Mouse (Mus musculus) fibroblast of lung, adult 2 months (primary cell): ENCODE measurements around the gene Mdm2.
A peak's percentile ranks its signal among the peaks of the same experiment; 100 is the strongest.
"Not testable (repeated sequence)": the region's sequence is repeated elsewhere in the genome, so short reads cannot be mapped to it uniquely, and the experiment has no call there.

Source experiments
- DNase-seq: peaks from one replicate; pipeline ENCODE4 v3.0.0-alpha.2; 2011; ENCODE audit warnings: low read depth

Mdm2 gene

DNA sequence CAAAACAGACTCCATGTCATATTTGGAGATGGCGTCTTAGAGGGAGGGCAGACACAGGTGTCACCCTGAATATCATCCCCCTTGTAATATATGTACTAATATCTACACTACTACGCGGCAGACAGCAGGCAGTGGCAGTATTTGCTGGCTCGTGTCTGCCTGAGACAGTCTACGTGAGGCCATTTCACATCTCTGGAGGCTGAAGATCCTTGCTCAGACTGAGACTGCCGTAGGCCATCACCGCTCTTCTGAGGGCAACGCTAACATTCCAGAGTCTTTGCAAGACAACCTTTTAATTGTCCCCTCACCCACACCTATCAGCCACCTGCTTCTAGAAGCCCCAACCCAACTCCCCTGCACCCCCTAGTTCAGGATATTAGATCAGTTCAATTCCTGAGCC, 2.9 kb upstream of the Mdm2 start:
- DNase-seq: no peak

DNA sequence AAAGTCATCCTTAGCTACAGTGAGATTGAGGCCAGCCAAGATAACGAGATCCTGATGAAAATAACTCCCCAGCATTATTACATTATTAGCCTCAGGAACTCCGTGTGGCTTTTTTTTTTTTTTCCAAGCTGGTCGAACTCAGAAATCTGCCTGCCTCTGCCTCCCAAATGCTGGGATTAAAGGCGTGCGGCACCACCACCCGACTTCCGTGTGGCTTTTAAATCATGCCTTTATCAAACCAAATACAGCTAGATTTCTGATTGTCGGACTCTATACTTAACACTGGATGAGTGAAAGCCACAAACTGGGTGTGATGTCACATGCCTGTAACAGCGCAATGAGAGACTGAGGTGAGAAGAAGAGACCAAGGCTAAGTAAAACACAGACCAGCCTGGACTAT, 2.3 kb upstream of the Mdm2 start:
- DNase-seq: no peak

DNA sequence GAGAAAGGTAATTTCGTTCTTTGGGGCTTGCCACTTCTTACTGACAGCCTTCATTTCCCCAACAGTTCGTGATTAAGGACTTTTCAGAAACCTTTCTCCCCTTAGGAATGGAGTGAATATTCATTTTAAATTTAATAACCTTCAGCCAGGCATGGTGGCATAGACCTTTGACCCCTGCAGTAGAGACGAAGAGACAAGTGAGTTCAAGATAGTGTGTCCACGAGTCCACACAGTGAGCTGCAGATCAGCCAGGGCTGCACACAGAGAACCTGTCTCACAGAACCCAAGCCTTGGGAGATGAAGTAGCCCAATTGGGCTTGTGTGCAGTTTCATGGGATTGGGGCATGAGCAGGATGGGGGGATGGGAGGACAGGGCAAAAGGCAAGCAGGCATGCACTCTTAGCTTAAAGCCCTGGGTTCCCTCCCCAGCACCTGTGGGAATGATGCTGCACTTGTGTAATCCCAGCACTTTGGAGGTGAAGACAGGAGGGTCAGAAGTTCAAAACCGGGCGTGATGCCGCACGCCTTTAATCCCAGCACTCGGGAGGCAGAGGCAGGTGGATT, 1.7 kb upstream of the Mdm2 start:
- DNase-seq: no peak

DNA sequence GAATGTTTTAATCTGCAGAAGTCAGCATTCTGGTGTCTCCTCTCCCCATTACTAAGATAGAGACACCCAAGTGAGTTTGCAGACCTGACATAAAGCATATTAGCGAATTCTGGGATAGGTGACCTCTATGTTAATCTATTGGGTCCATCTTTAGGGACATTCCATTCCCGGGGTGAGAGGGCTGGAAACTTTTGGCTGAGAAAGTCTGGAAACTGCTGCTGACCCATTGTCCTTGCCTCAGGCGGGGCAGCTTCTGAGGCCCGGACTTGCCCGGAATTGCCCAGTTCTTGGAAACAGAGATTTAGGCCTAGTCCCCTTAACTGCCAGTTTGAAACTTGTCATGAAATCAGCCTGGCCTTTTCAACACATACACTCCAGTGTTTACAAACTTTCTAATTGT, 850 bp upstream of the Mdm2 start:
- DNase-seq: no peak

DNA sequence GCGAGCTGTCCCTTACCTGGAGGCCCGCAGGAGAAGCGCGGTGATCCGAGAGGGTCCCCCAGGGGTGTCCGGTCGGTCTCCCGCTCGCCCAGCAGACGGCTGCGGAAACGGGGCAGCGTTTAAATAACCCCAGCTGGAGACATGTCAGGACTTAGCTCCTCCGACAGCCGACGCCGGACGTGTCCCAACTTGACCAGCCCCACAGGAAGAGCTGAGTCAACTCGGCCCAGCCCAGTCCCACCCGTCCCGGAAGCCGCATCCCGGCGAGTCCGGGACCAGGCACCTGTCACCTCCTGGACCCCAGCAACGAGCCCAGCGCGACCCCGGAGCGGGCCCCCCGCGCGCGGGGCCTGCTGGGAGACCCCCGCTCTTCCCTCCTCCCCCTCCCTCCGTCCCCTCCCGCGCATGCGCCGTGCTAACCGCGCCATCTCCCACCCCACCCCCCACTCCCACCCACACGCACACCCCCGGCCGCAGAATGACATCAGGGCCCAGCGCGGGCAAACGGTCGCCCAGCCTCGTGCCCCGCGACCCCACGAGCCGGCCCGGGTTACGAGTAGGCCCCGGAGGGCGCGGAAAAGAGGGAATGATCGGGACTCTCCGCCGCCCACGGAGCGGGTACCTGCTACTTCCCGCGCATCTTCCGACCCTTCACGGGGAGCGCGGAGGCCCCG, 491 bp downstream of the Mdm2 start:
- DNase-seq: peak; percentile 58

DNA sequence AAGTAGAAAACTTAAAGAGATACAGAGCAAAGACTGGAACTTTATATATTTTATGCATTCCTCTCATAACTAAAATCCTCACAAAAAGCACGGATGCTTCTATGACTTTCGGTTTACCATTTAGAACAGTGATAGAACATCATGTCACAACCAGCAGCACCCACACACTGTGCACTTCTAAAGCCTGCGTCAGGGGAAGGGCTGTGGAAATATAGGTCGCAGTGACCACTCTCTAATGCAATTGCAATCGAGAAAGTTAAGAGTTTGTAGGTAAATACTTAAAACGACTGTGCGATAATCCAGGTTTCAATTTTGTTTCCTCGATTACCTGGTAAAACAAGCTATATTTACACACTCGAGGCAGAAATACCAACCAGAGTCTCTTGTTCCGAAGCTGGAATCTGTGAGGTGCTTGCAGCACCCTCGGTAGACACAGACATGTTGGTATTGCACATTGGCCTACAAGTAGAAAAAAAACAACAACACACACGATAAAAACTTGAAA, 1.2 kb downstream of the Mdm2 start:
- DNase-seq: no peak

DNA sequence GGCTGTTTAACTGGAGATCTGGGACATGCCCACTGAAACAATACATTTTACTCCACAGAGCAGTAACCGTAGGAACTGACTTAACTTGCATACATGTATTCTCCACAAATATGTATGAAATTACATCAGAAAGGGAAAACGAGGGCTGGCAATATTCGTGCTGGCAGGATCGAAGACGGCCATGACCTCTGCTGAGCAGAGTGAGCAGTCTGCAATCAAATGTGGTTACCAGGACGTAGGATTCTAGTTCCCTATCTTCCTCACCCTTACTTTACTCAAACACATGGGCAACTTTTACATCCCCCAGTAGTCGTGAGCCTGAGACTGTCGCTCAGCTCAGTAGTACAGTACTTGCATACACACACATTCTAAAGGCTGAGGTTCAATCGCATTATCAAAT, 1.7 kb downstream of the Mdm2 start:
- DNase-seq: no peak

DNA sequence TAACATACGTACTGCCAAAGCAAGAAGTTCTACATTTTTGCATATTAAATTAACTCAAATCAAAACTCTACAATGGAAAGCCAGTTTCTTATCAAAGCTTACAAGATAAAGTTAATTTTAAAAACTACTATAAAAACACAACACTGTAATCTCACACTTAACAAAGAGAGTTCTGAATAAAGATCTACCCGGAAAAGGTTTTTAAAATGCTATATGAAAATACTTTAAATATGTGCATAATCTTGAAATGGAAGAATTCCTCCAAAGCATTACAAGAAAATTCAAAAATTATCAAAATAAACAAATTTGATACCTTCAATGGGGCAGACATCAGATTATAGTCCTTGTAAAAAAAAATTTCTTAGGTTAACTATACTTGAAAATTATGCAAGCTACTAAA, 2.2 kb downstream of the Mdm2 start:
- DNase-seq: no peak

DNA sequence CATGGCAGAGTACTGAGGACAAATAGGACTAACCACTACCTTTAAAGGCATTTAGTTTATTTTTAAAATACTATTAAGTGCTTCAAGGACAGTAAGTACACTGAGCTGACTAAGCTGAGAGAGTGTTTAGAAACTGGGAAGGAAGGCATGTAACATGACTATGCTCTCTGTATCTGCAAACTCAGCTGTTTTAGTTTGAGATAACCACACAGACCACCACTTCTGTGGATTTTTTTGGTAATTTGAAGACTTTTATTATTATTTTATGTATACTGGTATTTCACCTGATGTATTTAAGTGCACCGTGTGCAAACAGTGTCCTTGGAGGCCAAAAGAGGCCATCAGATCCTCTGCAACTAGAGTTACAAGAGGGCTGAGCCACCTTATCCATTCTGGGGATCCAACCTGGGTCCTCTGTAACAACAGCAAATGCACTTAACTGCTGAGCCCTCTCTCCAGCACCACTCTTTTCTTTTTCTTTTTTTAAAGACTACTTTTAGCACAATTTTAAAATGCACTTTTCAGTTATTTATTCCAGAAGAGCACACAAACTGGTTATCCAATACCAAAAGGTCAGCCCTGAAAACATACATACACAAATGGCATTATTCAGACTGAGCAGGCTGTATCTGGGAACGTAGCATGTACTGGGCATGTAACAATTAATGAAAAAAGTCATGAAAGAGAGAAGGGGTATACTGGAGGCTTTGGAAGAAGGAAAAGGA, 3.3 kb downstream of the Mdm2 start:
- no peak for DNase-seq

DNA sequence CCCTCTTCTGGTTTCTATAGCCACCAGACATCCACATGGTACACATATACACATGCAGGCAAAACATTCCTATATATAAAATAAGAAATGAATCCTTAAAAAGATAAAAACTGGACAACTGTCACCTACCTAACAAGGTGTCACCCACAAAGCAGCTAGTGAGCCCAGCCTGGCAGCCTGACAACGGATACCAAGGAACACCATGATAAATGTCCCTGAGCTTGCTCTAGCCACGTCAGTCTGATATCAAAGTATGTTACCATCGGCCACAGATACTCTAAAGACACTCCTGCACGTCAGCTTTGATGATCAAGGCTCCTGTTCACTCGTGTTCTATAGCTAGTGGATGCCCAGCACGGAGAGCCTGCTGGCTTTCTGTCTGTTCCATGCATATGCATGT, 4.1 kb downstream of the Mdm2 start:
- no peak for DNase-seq

DNA sequence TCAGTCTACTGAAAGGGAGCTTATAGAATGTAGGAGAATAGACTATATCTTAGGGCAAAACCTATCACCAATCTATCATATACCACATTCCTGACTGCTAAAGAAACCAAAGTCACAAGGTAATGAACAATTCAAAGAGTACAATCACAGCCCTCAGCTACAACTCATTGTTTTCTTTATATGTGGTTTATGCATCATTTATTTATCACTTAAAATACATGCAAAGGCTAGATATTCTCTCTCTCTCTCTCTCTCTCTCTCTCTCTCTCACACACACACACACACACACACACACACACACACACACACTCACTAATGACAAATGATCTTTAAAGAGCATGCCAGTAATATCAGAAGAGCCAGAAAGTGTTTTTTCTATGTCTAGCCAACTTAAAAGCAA, 4.8 kb downstream of the Mdm2 start:
- no peak for DNase-seq

DNA sequence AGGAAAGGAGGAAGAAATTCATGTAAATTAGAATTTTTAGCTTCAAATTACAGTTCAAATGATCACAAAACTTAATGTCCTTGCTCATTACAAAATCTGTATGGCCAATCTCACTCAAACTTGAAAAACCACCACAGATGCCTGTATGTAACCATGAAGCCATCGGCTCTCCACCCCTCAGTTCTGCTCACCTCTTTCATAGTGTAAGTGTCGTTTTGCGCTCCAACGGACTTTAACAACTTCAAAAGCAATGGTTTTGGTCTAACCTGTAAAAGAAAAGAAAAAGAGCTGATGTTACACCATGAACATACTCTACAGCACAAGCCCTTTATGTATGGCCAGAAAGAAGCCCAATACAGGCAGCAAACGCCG, 5.6 kb downstream of the Mdm2 start:
- DNase-seq: no peak

DNA sequence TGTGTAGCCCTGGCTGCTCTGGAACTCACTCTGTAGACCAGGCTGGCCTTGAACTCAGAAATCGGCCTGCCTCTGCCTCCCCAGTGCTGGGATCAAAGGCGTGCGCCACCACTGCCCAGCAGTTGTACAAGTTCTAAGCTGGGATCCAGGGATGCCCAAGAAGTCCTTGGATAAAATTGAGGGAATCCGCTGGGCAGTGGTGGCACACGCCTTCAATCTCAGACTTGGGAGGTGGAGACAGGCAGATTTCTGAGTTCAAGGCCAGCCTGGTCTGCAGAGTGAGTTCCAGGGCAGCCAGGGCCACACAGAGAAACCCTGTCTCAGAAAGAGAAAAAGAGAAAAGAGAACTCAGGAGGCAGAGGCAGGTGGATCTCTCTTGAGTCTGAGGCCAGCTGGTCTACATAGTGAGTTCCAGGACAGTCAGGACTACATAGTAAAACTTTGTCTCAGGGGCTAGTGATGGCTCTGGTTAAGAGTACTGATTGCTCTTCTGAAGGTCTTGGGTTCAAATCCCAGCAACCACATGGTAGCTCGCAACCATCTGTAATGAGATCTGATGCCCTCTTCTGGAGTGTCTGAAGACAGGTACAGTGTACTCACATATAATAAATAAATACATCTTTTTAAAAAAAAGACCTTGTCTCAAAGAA, 6.1 kb downstream of the Mdm2 start:
- DNase-seq: not testable (repeated sequence)

DNA sequence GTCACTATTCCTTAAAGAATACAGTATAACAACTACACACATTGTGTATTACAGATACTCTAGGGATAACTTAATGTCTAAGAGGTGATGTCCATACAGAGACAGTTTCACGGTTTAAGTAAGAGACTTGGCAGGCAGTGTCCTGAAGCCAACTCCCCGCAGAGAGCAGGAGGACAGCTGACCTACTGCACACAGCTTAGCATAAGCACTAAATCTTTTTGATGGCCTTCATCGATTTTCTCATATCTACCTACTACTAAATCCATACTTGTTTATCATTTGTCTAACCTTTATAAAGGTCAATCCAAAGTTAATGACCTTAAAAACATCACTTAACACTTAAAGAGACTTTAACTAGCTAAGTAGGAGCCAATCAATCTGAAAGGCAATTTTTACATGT, 7.1 kb downstream of the Mdm2 start:
- DNase-seq: no peak

DNA sequence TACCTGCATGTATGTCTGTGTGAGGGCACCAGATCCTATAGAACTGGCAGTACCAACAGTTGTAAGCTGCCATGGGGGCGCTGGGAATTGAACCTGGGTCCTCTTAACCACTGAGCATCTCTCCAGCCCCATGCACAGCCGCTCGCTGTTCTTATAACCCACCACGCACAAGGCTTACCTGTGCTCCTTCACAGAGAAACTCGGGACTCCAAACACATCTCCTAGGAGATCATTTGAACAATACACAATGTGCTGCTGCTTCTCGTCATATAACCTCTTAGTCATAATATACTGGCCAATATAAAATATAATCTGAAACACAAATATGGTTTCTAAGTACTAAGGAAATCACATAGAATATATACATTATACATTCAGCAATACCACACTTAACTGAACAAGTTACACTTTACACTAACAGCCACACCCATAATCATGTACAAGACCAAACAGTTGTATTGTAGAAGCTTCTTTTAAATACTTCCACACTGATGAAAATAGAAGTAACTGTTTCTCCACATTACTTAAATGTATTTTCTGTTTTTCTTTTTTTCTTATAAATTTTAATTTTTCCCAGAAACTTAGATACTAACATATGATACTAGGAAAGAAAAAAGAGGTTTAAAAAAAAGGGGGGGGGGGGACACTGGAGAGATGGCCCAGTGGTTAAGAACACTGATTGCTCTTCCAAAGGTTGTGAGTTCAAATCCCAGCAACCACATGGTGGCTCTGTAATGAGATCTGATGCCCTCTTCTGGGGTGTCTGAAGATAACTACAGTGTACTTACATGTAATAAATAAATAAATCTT, 8.3 kb downstream of the Mdm2 start:
- no peak for DNase-seq

DNA sequence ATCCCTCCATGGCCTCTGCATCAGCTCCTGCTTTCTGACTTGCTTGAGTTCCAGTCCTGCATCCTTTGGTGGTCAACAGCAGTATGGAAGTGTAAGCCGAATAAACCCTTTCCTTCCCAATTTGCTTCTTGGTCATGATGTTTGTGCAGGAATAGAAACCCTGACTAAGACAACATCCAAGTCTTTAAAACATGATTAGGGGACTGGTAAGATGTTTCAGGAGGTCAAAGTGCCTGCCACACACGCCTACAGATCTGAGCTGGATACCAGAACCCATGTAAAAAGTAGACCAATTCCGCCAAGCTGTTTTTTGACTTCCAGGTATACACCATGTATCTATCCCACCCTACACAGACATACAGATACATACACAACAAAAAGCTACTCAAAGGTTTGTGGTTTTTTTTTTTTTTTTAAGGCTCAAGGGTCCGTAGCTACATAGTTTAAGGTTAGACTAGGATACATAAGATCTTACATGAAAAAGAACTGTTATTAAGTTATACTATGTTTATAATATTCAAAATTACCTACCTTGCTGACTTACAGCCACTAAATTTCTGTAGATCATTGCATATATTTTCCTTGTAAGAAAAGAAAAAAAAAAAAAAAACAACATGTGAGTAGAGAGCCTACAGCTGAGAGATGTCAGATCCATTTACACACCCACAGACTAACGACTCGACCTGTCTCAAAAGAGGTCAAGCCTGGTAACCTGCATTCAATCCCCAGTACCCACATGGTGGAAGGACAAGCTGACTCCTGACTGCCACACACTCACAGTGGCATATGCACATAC, 9.3 kb downstream of the Mdm2 start:
- no peak for DNase-seq

DNA sequence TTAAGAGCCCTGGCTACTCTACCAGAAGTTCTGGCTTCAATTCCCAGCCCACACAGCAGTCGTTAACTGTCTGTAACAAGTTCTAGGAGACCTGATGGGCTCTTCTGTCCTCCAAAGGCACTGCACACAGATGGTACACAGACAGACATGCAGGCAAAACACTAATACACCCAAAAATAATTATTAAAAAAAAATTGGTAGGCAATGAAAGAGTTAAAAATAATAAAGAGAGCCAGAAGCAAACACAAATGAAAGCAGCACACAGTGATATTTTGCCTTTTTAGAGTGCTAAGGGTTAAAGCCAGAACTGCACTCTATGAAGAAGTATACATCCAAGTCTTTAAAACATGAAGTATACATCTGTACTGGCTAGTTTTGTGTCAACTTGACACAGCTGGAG, 10.1 kb downstream of the Mdm2 start:
- no peak for DNase-seq

DNA sequence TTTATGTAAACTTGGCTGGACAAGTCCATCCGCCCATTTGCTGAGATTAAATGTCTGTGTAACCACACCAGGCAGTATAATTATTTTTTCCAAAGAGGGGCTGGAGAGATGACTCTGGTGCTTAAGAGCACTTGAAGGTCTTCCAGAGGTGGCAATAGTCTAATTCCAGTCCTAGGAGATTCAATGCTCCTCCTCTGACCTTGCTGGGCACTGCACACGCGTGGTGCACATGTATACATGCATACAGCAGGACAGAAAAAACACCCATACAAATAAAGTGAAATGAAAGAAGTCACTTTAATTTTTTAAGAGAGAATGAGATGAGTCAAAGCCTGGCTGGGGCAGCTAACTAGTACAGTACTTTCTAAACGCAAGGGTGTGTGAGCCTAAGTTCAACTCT, 10.6 kb downstream of the Mdm2 start:
- no peak for DNase-seq

DNA sequence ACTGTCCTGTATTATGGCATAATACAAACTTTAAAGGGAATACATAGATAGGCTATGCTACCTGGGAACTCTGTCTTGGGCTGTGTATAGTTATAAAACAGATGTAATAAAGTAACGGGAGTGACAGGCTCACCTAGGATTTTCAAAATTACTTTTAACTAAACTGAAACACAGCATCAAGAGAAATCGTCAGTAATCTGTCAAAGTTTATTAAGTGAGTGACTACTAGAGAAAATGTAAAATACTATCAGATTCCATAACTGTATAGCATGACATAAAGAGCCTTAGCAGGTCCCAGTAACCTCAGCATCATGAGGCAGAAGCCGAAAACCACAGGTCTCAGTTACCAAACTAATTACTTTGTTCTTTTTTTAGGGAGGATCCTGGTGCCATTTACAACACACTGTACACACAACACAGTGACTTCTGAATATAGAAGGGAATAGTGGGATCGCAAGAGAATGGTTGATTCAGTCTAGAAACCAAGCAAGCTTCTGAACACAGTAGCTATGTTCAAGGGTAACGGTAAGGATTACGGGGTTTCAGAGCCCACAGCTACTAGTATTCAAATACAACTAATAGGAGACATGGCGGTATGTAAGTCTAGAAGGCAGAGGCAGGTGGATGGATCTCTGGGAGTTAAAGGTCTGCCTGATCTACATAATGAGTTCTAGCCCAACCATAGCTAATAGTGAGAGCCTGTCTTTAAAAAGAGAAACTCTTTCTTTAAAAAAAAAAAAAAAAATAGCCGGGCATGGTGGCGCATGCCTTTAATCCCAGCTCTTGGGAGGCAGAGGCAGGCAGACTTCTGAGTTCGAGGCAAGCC, 12.0 kb downstream of the Mdm2 start:
- DNase-seq: no peak

DNA sequence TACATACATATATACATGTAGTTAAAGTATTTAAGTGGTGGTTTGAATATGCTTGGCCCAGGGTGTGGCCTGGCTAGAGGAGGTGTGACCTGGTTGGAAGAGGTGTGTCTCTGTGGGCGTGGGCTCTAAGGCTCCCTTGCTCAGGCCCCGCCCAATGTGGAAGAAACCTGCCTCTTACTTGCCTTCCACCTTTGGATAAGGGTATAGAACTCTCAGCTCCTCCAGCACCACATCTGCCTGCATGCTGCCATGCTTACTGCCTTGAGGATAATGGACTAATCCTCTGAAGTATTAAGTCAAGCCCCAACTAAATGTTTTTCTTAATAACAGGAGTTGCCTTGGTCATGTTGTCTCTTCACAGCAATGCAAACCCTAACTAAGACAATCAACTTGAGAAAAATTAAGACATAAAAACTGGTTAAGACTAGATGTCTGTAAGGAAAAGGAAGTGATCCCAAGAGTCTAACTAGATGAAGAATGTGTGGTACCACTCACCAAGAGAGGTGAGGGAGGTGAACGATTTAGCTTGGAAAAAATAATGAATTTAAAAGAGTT, 12.9 kb downstream of the Mdm2 start:
- DNase-seq: no peak
